Mouse (Mus musculus) testis, adult 2 months (tissue): ENCODE measurements around the gene Micall2. TPM values are rescaled to one million over a fixed set of nuclear protein-coding genes. Genes with fewer than 3 reads are reported as not detected.

Source experiments
- H3K27ac ChIP-seq: fragments of 200-500 bp; 2 replicates; pipeline ENCODE4 v1.5.1; 2012; ENCODE audit warnings: low read depth, low read length; ENCODE audit not compliant: control insufficient read depth, insufficient read depth
- H3K27me3 ChIP-seq: fragments of 200-500 bp; 2 replicates; pipeline ENCODE4 v1.6.1; 2012; ENCODE audit warnings: mild to moderate bottlenecking, low read length, moderate library complexity; ENCODE audit not compliant: control insufficient read depth, insufficient read depth
- H3K36me3 ChIP-seq: fragments of 200-500 bp; 2 replicates; pipeline ENCODE4 v1.6.1; 2012; ENCODE audit warnings: mild to moderate bottlenecking, low read length; ENCODE audit not compliant: control insufficient read depth, insufficient read depth
- H3K4me1 ChIP-seq: fragments of 200-500 bp; 2 replicates; pipeline ENCODE4 v1.6.1; 2012; ENCODE audit warnings: low read length; ENCODE audit not compliant: control insufficient read depth, insufficient read depth
- H3K4me3 ChIP-seq: fragments of 200-500 bp; 2 replicates; pipeline ENCODE4 v1.5.1; 2012; ENCODE audit warnings: low read depth, mild to moderate bottlenecking, low read length, moderate library complexity, mixed read lengths; ENCODE audit not compliant: control insufficient read depth
- CTCF ChIP-seq: fragments of 200-500 bp; IDR thresholded peaks from 2 replicates; pipeline ENCODE4 v1.5.1; 2012; ENCODE audit warnings: low read depth, mild to moderate bottlenecking, inconsistent platforms, low read length, moderate library complexity; ENCODE audit not compliant: control insufficient read depth, insufficient read depth, insufficient replicate concordance
- POLR2A ChIP-seq: fragments of 200-500 bp; IDR thresholded peaks from 2 replicates; pipeline ENCODE4 v1.6.1; 2012; ENCODE audit warnings: low read depth, mild to moderate bottlenecking, inconsistent platforms, low read length, moderate library complexity; ENCODE audit not compliant: control insufficient read depth
- polyA plus RNA-seq: library from polyadenylated mRNA; depleted of rRNA; stranded (reverse); fragments of >200 nt; gene quantifications from 2 replicates; pipeline ENCODE4 v1.2.3, GENCODE M21; 2012; rRNA removed

Micall2 gene
- polyA plus RNA-seq, 1 experiment, result 3.7 TPM

DNA sequence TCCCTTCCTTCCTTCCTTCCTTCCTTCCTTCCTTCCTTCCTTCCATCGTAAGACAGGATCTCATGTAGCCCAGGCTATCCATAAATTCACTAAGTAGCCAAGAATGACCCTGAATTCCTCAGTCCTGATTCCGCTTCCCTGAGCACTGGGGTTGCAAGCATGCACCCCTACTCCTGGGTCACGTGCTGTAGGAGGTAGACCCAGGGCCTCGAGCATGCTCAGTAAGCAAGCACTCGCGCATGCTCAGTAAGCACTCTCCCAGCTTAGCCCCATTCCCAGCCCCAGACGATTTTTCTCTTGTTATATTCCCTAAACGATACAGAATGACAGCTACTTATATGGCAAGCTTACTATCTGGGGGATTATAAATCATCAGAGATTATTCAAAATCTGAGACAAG is 74.4 kb downstream of the Micall2 start:
- no peak overlapping the region for H3K4me3 ChIP-seq
- no peaks in the 10 kb centered on the region for H3K36me3 ChIP-seq
- TF ChIP-seq POLR2A, result no peak
- no peak for TF ChIP-seq CTCF
- no peaks in the 10 kb centered on the region for H3K4me1 ChIP-seq
- H3K27ac ChIP-seq, result no peak overlapping the region
- no peaks in the 10 kb centered on the region for H3K27me3 ChIP-seq

GRCm38 (mm10) chr5:139659307-139659706 is 76.8 kb downstream of the Micall2 start:
- Histone ChIP-seq H3K4me1 (no peaks in the 10 kb centered on the region), H3K4me3 (no peak overlapping the region), H3K36me3 (no peaks in the 10 kb centered on the region), H3K27ac (no peak overlapping the region), H3K27me3 (no peaks in the 10 kb centered on the region)
- TF ChIP-seq CTCF, result no peak
- no peak for TF ChIP-seq POLR2A

DNA sequence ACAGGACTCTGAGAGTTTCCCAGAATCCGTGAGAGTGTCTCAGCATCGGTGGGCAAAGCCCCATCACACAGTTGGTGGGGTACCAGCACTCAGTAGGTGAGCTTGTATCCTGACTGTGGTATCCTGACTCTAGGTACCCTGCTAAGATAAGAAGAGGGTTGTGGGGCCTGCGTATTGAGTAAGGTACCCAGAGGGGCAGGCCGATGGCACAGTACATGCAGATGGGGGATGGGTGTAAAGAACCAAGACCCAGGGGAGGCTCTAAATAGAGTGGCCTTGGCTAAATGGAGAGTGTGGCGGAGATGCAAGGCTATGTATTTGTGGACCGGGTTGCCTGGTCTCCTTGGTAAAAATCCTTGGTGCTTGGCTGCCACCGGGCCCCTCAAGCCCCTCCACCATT is 77.3 kb downstream of the Micall2 start:
- Histone ChIP-seq H3K36me3 (no peaks in the 10 kb centered on the region), H3K4me3 (no peak overlapping the region), H3K27me3 (no peaks in the 10 kb centered on the region), H3K27ac (no peak overlapping the region), H3K4me1 (no peaks in the 10 kb centered on the region)
- no peak for TF ChIP-seq CTCF
- no peak for TF ChIP-seq POLR2A

GRCm38 (mm10) chr5:139657959-139658602 is 78.1 kb downstream of the Micall2 start:
- Histone ChIP-seq H3K36me3 (no peaks in the 10 kb centered on the region), H3K4me1 (no peaks in the 10 kb centered on the region), H3K27me3 (no peaks in the 10 kb centered on the region), H3K27ac (no peak overlapping the region), H3K4me3 (no peak overlapping the region)
- TF ChIP-seq POLR2A, result no peak
- no peak for TF ChIP-seq CTCF

Other genes with a start within 250 kb of the Micall2 start
- not detected in 2 replicates for gene Uncx, start 192.8 kb downstream of the Micall2 start, polyA plus RNA-seq
- 33.9 and 36.4 TPM in 2 replicates for gene Ints1, start 39.3 kb upstream of the Micall2 start, polyA plus RNA-seq
- gene Mafk, start 55.2 kb upstream of the Micall2 start, polyA plus RNA-seq, result 10.8 and 14.5 TPM in 2 replicates
- gene Tmem184a, start 83.6 kb upstream of the Micall2 start, polyA plus RNA-seq, result 138 and 204 TPM in 2 replicates
- not detected in 2 replicates for gene Gm26938, start 90.1 kb upstream of the Micall2 start, polyA plus RNA-seq
- gene Psmg3, start 90.5 kb upstream of the Micall2 start, polyA plus RNA-seq, result 9.9 and 11.0 TPM in 2 replicates
- 55.6 and 61.9 TPM in 2 replicates for gene Elfn1, start 171.6 kb upstream of the Micall2 start, polyA plus RNA-seq